Comparison of ENCODE assay signal across 9 mouse cellular contexts in genomic region chr7:144569428-144569827, GRCm38 (mm10). TPM values are rescaled to one million over a fixed set of nuclear protein-coding genes. Genes with fewer than 3 reads are reported as not detected.
A peak's percentile ranks its signal among the peaks of the same experiment; 100 is the strongest.
DNase-seq lines count a peak whose midpoint lies in the region.
"Had no signal": no experiment of that assay in that cellular context is flagged by ENCODE, and none has a peak within 500 bp of the region (broad histone marks: within the 10 kb centered on the region; RNA-seq: fewer than 3 reads in every experiment).

No protein-coding gene starts in this region.

- intact Hi-C loops in heart, postnatal 14 days (cut with DNase I): no loop called here

- peak; percentile 23 for DNase-seq in ovary, postnatal 36 days (ENCODE audit: low spot score)
- no peak for DNase-seq in ovary, adult 18-20 months (ENCODE audit: low spot score)
- peak; percentile 48 for DNase-seq in gastrocnemius, adult 8-10 months (ENCODE audit: low spot score in 2 of 2)
- DNase-seq in heart, postnatal 14 days: peak; percentile 52 to 80
- peak; percentile 51 to 68 for DNase-seq in lung, postnatal 4 days
- DNase-seq in embryo, embryonic 9.5 days (ENCODE audit: extremely low spot score): no peak
- no peak for DNase-seq in spleen, postnatal 14 days (ENCODE audit: low spot score in 2 of 2)
- no peak for DNase-seq in cerebellum, postnatal 25 days
- DNase-seq: liver, embryonic 13.5 days had no signal

RNA-seq across cellular contexts. Expression of gene Fadd, which starts 12.8 kb away (rescaled TPM):
- 1 to 10 TPM; 2.1 to 2.7 (median 2.4) TPM for total RNA-seq in gastrocnemius, adult 8-10 months (2022)
- total RNA-seq in heart, postnatal 14 days (2021): 1 to 10 TPM; 7.0 to 7.2 TPM

RNA-seq across cellular contexts. Expression of gene Ppfia1, which starts 15.9 kb away (rescaled TPM):
- total RNA-seq in gastrocnemius, adult 8-10 months (2022): 10 to 100 TPM; 20.8 to 28.2 (median 25.6) TPM
- total RNA-seq in heart, postnatal 14 days (2021): 10 to 100 TPM; 46.3 to 54.8 TPM

Comparison
In these comparisons a context has a peak if more than half of its experiments do, and no peak if none do; other contexts are left out.
1. DNase-seq: peak in ovary, postnatal 36 days (single experiment), gastrocnemius, adult 8-10 months (2 of 2), heart, postnatal 14 days (2 of 2) and lung, postnatal 4 days (2 of 2); none in ovary, adult 18-20 months (single experiment), embryo, embryonic 9.5 days (single experiment), spleen, postnatal 14 days (0 of 2) and cerebellum, postnatal 25 days (0 of 2).